Mouse (Mus musculus): ENCODE measurements around the gene Ube2o. TPM values are rescaled to one million over a fixed set of nuclear protein-coding genes. Genes with fewer than 3 reads are reported as not detected.
A peak's percentile ranks its signal among the peaks of the same experiment; 100 is the strongest.

The Ube2o gene
- polyA plus RNA-seq, 1 experiment, result 43.6 TPM

DNA sequence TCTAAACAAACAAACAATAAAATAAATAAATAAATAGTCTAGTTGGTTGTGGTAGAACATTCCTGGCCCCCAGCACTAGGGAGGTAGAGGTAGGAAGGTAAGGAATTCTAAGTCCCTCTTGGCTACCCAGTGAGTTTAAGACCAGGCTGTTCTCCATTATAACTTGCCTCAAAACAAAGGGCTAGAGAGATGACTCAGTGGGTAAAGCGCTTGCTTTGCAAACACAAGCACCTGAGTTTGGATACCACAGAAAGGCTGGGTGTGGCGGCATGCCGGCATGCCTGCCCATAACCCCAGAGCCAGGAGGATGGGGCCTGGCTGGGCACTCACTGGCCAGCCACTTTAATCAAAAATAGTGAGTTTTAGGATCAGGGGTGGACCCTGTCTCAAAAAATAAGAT, 59.2 kb downstream of the Ube2o start:
- H3K27ac ChIP-seq (ENCODE audit: insufficient read depth, low read length), result no peak overlapping the region
- TF ChIP-seq POLR2A (IDR thresholded peaks at IDR 0.05; ENCODE audit: insufficient read depth, low read length) (no peak), EP300 (IDR thresholded peaks at IDR 0.05; ENCODE audit: insufficient read depth, low read depth, low read length) (no peak), CTCF (IDR thresholded peaks at IDR 0.05; ENCODE audit: low read depth, low read length) (no peak)
- no peak overlapping the region for H3K9ac ChIP-seq (ENCODE audit: low read depth, poor library complexity, severe bottlenecking)
- H3K27me3 ChIP-seq (ENCODE audit: control insufficient read depth, insufficient read depth, low read length, poor library complexity, severe bottlenecking), result no peaks in the 10 kb centered on the region
- no peaks in the 10 kb centered on the region for H3K36me3 ChIP-seq (ENCODE audit: control insufficient read depth, insufficient read depth, low read length, poor library complexity, severe bottlenecking)
- H3K9me3 ChIP-seq (replicated peaks; ENCODE audit: control insufficient read depth, insufficient read depth, low read length, poor library complexity, severe bottlenecking), result no peaks in the 10 kb centered on the region
- H3K4me1 ChIP-seq (ENCODE audit: control insufficient read depth, insufficient read depth, low read length), result no peaks in the 10 kb centered on the region
- no peak overlapping the region for H3K4me3 ChIP-seq (ENCODE audit: low read depth, low read length)

DNA sequence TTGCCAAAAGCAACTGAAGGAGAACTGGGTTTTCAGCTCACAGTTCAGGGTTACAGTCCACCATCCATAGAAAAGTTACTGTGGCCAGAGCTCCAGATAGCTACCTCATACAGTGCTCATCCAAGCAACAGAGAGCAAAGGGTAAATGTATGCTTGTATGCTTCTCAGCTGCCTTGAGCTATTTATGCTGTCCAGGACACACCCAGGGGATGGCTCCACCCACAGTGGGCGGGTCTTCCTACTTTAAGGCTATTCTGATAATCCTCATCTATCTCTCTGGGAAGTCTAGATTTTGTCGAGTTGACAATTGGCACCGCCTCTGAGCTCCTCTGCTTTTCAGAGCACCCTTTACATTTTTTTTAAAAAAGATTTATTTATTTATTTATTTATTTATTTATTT, 60.1 kb downstream of the Ube2o start:
- no peaks in the 10 kb centered on the region for H3K9me3 ChIP-seq (replicated peaks; ENCODE audit: control insufficient read depth, insufficient read depth, low read length, poor library complexity, severe bottlenecking)
- TF ChIP-seq CTCF (IDR thresholded peaks at IDR 0.05; ENCODE audit: low read depth, low read length) (no peak), POLR2A (IDR thresholded peaks at IDR 0.05; ENCODE audit: insufficient read depth, low read length) (no peak), EP300 (IDR thresholded peaks at IDR 0.05; ENCODE audit: insufficient read depth, low read depth, low read length) (no peak)

DNA sequence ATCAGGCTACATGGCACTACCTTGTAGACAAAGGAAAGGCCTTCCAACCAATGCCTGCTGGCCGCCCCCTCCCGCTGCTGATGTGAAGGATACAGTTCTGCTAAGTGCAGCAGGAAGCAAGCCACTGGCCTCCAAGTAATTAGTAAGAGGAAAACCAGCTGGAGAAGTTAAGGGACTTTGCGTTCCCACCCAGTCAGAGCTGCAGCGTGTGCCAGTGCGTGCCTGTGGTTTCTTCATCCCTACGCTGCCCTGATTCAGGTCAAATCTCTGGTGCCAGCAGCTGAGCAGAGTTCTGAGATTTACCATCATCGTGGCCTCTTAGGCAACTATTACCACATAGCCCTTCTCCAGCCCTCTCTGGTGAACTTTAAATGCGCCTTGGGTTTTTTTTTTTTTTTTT, 62.8 kb downstream of the Ube2o start:
- TF ChIP-seq EP300 (IDR thresholded peaks at IDR 0.05; ENCODE audit: insufficient read depth, low read depth, low read length) (no peak), CTCF (IDR thresholded peaks at IDR 0.05; ENCODE audit: low read depth, low read length) (no peak)
- no peaks in the 10 kb centered on the region for H3K9me3 ChIP-seq (replicated peaks; ENCODE audit: control insufficient read depth, insufficient read depth, low read length, poor library complexity, severe bottlenecking)
- no peak overlapping the region for H3K27ac ChIP-seq (ENCODE audit: insufficient read depth, low read length)
- H3K4me1 ChIP-seq (ENCODE audit: control insufficient read depth, insufficient read depth, low read length), result no peaks in the 10 kb centered on the region
- H3K27me3 ChIP-seq (ENCODE audit: control insufficient read depth, insufficient read depth, low read length, poor library complexity, severe bottlenecking), result no peaks in the 10 kb centered on the region
- H3K4me3 ChIP-seq (ENCODE audit: low read depth, low read length), result no peak overlapping the region
- no peaks in the 10 kb centered on the region for H3K36me3 ChIP-seq (ENCODE audit: control insufficient read depth, insufficient read depth, low read length, poor library complexity, severe bottlenecking)
- H3K9ac ChIP-seq (ENCODE audit: low read depth, poor library complexity, severe bottlenecking), result no peak overlapping the region

More for the DNA sequence above, 60.1 kb downstream of the Ube2o start:
- Histone ChIP-seq H3K27ac (ENCODE audit: insufficient read depth, low read length) (no peak overlapping the region), H3K4me1 (ENCODE audit: control insufficient read depth, insufficient read depth, low read length) (no peaks in the 10 kb centered on the region), H3K4me3 (ENCODE audit: low read depth, low read length) (no peak overlapping the region), H3K9ac (ENCODE audit: low read depth, poor library complexity, severe bottlenecking) (no peak overlapping the region), H3K36me3 (ENCODE audit: control insufficient read depth, insufficient read depth, low read length, poor library complexity, severe bottlenecking) (no peaks in the 10 kb centered on the region), H3K27me3 (ENCODE audit: control insufficient read depth, insufficient read depth, low read length, poor library complexity, severe bottlenecking) (no peaks in the 10 kb centered on the region)

DNA sequence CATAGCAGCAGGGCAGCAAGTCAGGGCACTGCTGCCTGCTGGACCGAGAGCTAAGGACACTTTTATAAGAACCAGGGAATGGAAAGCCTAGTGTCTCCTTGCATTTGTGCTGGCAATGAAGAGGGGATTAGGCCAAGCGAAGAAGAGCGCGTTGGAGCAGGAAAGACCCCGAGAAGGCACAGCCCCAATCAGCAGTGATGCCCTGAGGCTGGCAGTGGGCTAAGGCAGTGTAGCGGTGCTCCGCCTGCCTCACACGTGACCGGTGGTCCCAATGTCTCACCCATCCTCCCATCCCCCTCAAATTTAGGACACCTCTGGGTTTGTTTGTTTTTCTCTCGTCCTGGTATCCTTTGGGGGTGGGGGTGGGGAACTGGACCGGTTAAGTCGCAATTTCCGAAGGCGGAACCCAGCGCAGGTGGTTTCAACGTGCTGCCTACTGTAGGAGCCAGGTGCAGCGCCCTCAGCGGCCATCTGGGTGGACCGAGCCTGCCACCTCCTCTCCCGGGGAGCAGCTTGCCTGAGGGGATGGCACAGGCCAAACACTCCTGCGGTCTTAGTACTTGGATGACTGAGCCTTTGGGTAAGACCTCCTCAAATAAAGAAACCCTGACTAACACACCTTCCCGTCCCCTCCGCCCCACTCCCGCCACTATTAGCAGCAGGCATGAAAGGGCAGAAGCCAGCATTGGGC, 65.8 kb downstream of the Ube2o start:
- H3K27me3 ChIP-seq (ENCODE audit: control insufficient read depth, insufficient read depth, low read length, poor library complexity, severe bottlenecking), result no peaks in the 10 kb centered on the region
- no peaks in the 10 kb centered on the region for H3K9me3 ChIP-seq (replicated peaks; ENCODE audit: control insufficient read depth, insufficient read depth, low read length, poor library complexity, severe bottlenecking)
- H3K27ac ChIP-seq (ENCODE audit: insufficient read depth, low read length), result no peak overlapping the region
- no peaks in the 10 kb centered on the region for H3K4me1 ChIP-seq (ENCODE audit: control insufficient read depth, insufficient read depth, low read length)
- H3K9ac ChIP-seq (ENCODE audit: low read depth, poor library complexity, severe bottlenecking), result peak overlapping the region; percentile 39; the same call in 1 of the 2 replicates
- no peaks in the 10 kb centered on the region for H3K36me3 ChIP-seq (ENCODE audit: control insufficient read depth, insufficient read depth, low read length, poor library complexity, severe bottlenecking)
- TF ChIP-seq POLR2A (IDR thresholded peaks at IDR 0.05; ENCODE audit: insufficient read depth, low read length) (no peak), CTCF (IDR thresholded peaks at IDR 0.05; ENCODE audit: low read depth, low read length) (peak; percentile 12)
- H3K4me3 ChIP-seq (ENCODE audit: low read depth, low read length), result peak overlapping the region; percentile 11

DNA sequence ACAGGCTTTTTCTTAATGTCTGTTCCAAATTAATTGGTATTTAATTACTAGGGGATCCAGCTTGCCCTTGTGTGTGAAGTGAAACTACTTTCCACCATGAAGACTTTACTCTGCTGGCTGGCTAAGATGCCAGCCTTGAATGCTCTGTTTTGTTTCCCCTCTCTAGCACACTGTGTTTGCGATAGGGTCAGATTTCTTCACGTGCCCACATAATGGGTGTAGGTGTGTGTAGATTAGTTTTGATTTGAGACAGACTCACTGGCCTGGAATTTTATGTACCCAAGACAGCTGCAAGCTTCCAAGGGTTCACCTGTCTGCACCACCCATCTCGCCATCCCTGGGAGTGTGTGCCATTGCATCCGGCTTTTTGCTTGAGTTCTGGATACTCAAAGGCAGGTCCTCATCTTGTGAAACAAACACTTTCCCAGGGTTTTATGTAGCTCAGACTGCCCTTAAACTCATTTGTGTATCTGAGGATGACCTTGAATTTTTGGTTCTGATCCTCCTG, 67.7 kb downstream of the Ube2o start:
- no peaks in the 10 kb centered on the region for H3K36me3 ChIP-seq (ENCODE audit: control insufficient read depth, insufficient read depth, low read length, poor library complexity, severe bottlenecking)
- no peaks in the 10 kb centered on the region for H3K9me3 ChIP-seq (replicated peaks; ENCODE audit: control insufficient read depth, insufficient read depth, low read length, poor library complexity, severe bottlenecking)
- TF ChIP-seq EP300 (IDR thresholded peaks at IDR 0.05; ENCODE audit: insufficient read depth, low read depth, low read length), result no peak
- TF ChIP-seq POLR2A (IDR thresholded peaks at IDR 0.05; ENCODE audit: insufficient read depth, low read length), result no peak
- H3K4me1 ChIP-seq (ENCODE audit: control insufficient read depth, insufficient read depth, low read length), result no peaks in the 10 kb centered on the region
- H3K27ac ChIP-seq (ENCODE audit: insufficient read depth, low read length), result no peak overlapping the region
- H3K4me3 ChIP-seq (ENCODE audit: low read depth, low read length), result no peak overlapping the region
- H3K9ac ChIP-seq (ENCODE audit: low read depth, poor library complexity, severe bottlenecking), result no peak overlapping the region
- no peaks in the 10 kb centered on the region for H3K27me3 ChIP-seq (ENCODE audit: control insufficient read depth, insufficient read depth, low read length, poor library complexity, severe bottlenecking)

DNA sequence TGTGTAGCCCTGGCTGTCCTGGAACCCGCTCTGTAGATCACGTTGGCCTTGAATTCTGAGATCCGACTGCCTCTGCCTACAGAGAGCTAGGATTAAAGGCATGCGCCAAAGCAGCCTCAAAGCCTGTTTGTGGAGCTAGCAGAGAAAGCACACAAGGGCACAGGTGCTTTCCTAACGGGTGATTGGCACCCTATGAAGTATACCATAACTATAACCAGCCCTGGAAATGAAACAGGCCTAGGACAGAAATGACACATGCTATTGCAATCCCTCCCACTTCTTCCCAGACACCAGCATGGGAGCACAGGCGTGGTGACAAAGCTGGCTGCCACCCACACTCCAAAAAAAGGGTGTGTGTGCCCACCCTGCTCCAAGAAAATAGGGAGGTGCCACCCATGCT, 68.3 kb downstream of the Ube2o start:
- no peak overlapping the region for H3K27ac ChIP-seq (ENCODE audit: insufficient read depth, low read length)
- H3K9ac ChIP-seq (ENCODE audit: low read depth, poor library complexity, severe bottlenecking), result no peak overlapping the region
- no peak for TF ChIP-seq CTCF (IDR thresholded peaks at IDR 0.05; ENCODE audit: low read depth, low read length)
- TF ChIP-seq EP300 (IDR thresholded peaks at IDR 0.05; ENCODE audit: insufficient read depth, low read depth, low read length), result no peak
- TF ChIP-seq POLR2A (IDR thresholded peaks at IDR 0.05; ENCODE audit: insufficient read depth, low read length), result no peak
- H3K9me3 ChIP-seq (replicated peaks; ENCODE audit: control insufficient read depth, insufficient read depth, low read length, poor library complexity, severe bottlenecking), result no peaks in the 10 kb centered on the region
- H3K27me3 ChIP-seq (ENCODE audit: control insufficient read depth, insufficient read depth, low read length, poor library complexity, severe bottlenecking), result no peaks in the 10 kb centered on the region
- H3K4me3 ChIP-seq (ENCODE audit: low read depth, low read length), result no peak overlapping the region
- H3K36me3 ChIP-seq (ENCODE audit: control insufficient read depth, insufficient read depth, low read length, poor library complexity, severe bottlenecking), result no peaks in the 10 kb centered on the region
- no peaks in the 10 kb centered on the region for H3K4me1 ChIP-seq (ENCODE audit: control insufficient read depth, insufficient read depth, low read length)

Data from ES-Bruce4 (cell line).